Mouse (Mus musculus) hindbrain, embryonic 10.5 days (tissue): ENCODE data around the gene Rbm44. TPM values are rescaled to one million over a fixed set of nuclear protein-coding genes. Genes with fewer than 3 reads are reported as not detected.

Experiments used
- DNase-seq: peaks from one replicate; pipeline ENCODE4 v3.0.0-alpha.2; 2017; ENCODE audit warnings: low spot score
- H3K27ac ChIP-seq: fragments of 300-500 bp; sonication (generic); 2 replicates; pipeline ENCODE4 v1.5.1; 2016; ENCODE audit warnings: mild to moderate bottlenecking, moderate library complexity
- H3K27me3 ChIP-seq: fragments of 300-500 bp; sonication (generic); 2 replicates; pipeline ENCODE4 v1.6.1; 2016; ENCODE audit warnings: mild to moderate bottlenecking; ENCODE audit not compliant: poor library complexity, insufficient read depth, severe bottlenecking
- H3K36me3 ChIP-seq: fragments of 300-500 bp; sonication (generic); 2 replicates; pipeline ENCODE4 v1.6.1; 2016; ENCODE audit warnings: mild to moderate bottlenecking, moderate library complexity
- H3K4me1 ChIP-seq: fragments of 300-500 bp; sonication (generic); replicated peaks from 2 replicates; pipeline ENCODE4 v1.6.1; 2016; ENCODE audit warnings: mild to moderate bottlenecking
- H3K4me3 ChIP-seq: fragments of 300-500 bp; sonication (generic); 2 replicates; pipeline ENCODE4 v1.5.1; 2016; ENCODE audit warnings: mild to moderate bottlenecking, moderate library complexity
- H3K9me3 ChIP-seq: fragments of 300-500 bp; sonication (generic); 2 replicates; pipeline ENCODE4 v1.6.1; 2016; ENCODE audit warnings: mild to moderate bottlenecking, moderate library complexity
- WGBS: fragments of 180-500 bp; shearing (Covaris S2); methylation state at CpG from one replicate; pipeline ENCODE4 v1.1.7; 2016; 5-methylcytosine and 5-hydroxymethylcytosine counted together
- polyA plus RNA-seq: library from polyadenylated mRNA; unstranded; fragments of >200 nt; fragmentation: Nextera tagmentation; extraction: Ambion mirVana; gene quantifications from 2 replicates; pipeline ENCODE4 v1.2.1, GENCODE M21; 2016

Gene Rbm44
- polyA plus RNA-seq, 1 experiment from 2014 or later = 0.58 TPM

GRCm38 (mm10) chr1:91180723-91181122, 35.8 kb downstream of the Rbm44 start:
- WGBS = 81% methylated on average over 6 of the region's 6 CpGs
- H3K4me3 ChIP-seq = no peak overlapping the region
- peaks cover 39% of the 10 kb centered on the region for H3K27me3 ChIP-seq
- no peaks in the 10 kb centered on the region for H3K36me3 ChIP-seq
- DNase-seq = no peak
- peaks cover 28% of the 10 kb centered on the region for H3K4me1 ChIP-seq
- no peak overlapping the region for H3K27ac ChIP-seq
- no peaks in the 10 kb centered on the region for H3K9me3 ChIP-seq

DNA sequence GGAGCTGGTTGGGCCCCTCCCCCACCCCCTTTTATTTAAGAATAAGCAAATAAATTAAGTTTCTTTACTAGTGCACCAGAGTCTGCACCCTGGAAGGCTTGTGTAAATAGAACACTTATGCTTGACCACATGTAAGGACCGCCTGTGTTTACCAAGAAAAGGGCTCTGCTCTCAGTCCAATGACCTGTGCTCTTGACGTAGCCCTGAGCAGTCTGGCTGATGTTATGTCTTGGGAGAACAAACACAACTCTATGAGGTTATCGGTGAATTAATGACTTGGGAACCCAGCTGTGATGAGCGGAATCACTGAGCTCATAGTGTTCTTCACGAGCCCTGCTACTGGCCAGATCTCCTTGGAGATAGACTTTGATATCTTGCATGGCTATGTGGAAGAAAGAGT, 36.4 kb downstream of the Rbm44 start:
- Histone ChIP-seq H3K36me3 (no peaks in the 10 kb centered on the region), H3K27ac (no peak overlapping the region), H3K27me3 (peaks cover 39% of the 10 kb centered on the region), H3K4me3 (no peak overlapping the region), H3K9me3 (no peaks in the 10 kb centered on the region), H3K4me1 (peaks cover 28% of the 10 kb centered on the region)
- 59% methylated on average over 5 of the region's 5 CpGs for WGBS
- DNase-seq = no peak

GRCm38 (mm10) chr1:91181784-91182450, 37.0 kb downstream of the Rbm44 start:
- H3K36me3 ChIP-seq = no peaks in the 10 kb centered on the region
- H3K4me3 ChIP-seq = no peak overlapping the region
- H3K9me3 ChIP-seq = no peaks in the 10 kb centered on the region
- peaks cover 39% of the 10 kb centered on the region for H3K27me3 ChIP-seq
- WGBS = 54% methylated on average over 12 of the region's 12 CpGs
- DNase-seq = no peak
- no peak overlapping the region for H3K27ac ChIP-seq
- peaks cover 28% of the 10 kb centered on the region for H3K4me1 ChIP-seq

DNA sequence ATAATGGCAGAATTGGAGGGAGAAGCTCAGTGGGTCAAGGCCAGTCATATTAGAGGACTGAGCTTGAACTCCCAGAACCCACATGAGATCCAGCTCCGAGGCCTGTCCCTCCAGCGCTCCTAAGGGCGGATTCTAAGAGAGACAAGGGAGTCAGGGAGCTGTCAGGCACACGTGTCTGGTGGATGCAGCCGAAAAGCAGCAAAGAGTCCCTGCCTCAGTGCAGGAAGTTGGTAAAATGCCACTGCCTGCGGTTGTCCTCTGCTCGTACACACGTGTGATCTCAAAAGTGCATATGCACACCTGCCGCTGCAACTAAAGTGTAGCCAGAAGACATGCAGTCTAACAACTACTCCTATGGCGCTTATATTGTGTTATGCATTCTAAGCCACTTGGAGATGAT, 38.4 kb downstream of the Rbm44 start:
- Histone ChIP-seq H3K27me3 (peaks cover 36% of the 10 kb centered on the region), H3K9me3 (no peaks in the 10 kb centered on the region), H3K27ac (no peak overlapping the region), H3K4me1 (peaks cover 28% of the 10 kb centered on the region), H3K36me3 (no peaks in the 10 kb centered on the region), H3K4me3 (no peak overlapping the region)
- 83% methylated on average over 10 of the region's 10 CpGs for WGBS
- DNase-seq = no peak

GRCm38 (mm10) chr1:91186677-91187076, 41.8 kb downstream of the Rbm44 start:
- Histone ChIP-seq H3K36me3 (no peaks in the 10 kb centered on the region), H3K4me3 (no peak overlapping the region), H3K27ac (no peak overlapping the region), H3K9me3 (no peaks in the 10 kb centered on the region), H3K4me1 (peaks cover 7% of the 10 kb centered on the region), H3K27me3 (peaks cover 2% of the 10 kb centered on the region; the same call in 1 of the 2 replicates)
- 90% methylated on average over 6 of the region's 6 CpGs for WGBS
- DNase-seq = no peak

GRCm38 (mm10) chr1:91187315-91187714, 42.4 kb downstream of the Rbm44 start:
- no peaks in the 10 kb centered on the region for H3K27me3 ChIP-seq
- 92% methylated on average over 5 of the region's 5 CpGs for WGBS
- peaks cover 2% of the 10 kb centered on the region; the same call in 1 of the 2 replicates for H3K4me1 ChIP-seq
- H3K4me3 ChIP-seq = no peak overlapping the region
- no peak for DNase-seq
- no peaks in the 10 kb centered on the region for H3K36me3 ChIP-seq
- no peak overlapping the region for H3K27ac ChIP-seq
- no peaks in the 10 kb centered on the region for H3K9me3 ChIP-seq

- no peak for DNase-seq
- Histone ChIP-seq H3K4me3 (no peak overlapping the region), H3K27ac (no peak overlapping the region), H3K9me3 (no peaks in the 10 kb centered on the region), H3K4me1 (0 out of 2 replicates have a peak, but pooled peaks cover 5% of the 10 kb centered on the region), H3K27me3 (no peaks in the 10 kb centered on the region), H3K36me3 (no peaks in the 10 kb centered on the region)
- WGBS = 89% methylated on average over 7 of the region's 7 CpGs
These were observed 43.1 kb downstream of the Rbm44 start for GRCm38 (mm10) chr1:91187786-91188640.

DNA sequence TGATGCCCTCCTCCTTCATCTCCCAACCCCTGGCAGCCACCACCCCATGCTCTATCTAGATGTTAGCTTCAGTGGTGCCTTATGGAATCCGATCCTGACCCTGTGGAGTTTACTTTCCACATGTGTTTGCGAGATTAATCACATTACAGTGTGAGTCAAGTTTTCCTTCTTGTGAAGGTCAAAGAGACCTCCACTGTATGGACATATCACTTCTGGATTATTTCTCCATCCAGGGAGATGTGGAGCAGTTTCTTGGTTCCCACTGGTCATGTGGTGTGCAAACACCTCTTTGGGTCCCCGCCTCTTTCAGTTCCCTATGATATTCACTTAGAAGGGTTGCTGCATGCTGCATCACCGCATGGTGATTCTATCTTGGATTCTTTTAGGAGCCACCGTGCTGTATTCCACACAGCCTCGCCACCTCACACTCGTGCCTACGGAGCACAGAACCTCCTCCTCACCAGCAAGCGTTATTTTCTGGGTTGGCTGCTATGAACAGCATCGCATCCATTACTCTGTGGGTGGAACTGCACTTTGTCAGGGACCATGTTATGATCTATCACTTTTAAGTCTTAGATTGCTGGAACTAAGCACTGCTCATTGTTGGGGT, 44.1 kb downstream of the Rbm44 start:
- Histone ChIP-seq H3K27ac (no peak overlapping the region), H3K27me3 (0 out of 2 replicates have a peak, but pooled peaks cover 3% of the 10 kb centered on the region), H3K9me3 (no peaks in the 10 kb centered on the region), H3K36me3 (no peaks in the 10 kb centered on the region), H3K4me3 (no peak overlapping the region), H3K4me1 (0 out of 2 replicates have a peak, but pooled peaks cover 5% of the 10 kb centered on the region)
- DNase-seq = no peak
- 89% methylated on average over 10 of the region's 10 CpGs for WGBS

DNA sequence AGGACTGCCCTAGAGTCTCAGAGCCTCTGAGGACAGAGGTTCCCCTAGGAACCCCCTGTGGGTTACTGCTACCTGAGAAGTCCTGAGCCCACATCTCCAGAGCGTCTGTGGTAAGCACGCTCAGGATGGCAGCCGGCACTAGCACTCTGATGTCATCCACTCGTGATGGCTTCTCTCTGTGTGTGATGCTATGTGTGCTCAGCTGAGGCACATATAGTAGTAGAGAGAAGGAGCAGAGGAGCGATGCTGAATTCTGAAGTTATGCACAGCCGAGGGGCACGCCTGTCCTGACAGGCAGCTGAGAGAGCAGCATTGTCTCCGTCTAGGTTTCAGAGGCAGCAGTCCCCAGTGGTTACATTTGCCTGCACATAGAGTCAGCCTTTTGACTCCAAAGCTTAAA, 47.3 kb downstream of the Rbm44 start:
- H3K4me3 ChIP-seq = no peak overlapping the region
- H3K27ac ChIP-seq = no peak overlapping the region
- DNase-seq = no peak
- H3K36me3 ChIP-seq = no peaks in the 10 kb centered on the region
- 0 out of 2 replicates have a peak, but pooled peaks cover 3% of the 10 kb centered on the region for H3K27me3 ChIP-seq
- WGBS = 73% methylated on average over 8 of the region's 8 CpGs
- 0 out of 2 replicates have a peak, but pooled peaks cover 5% of the 10 kb centered on the region for H3K4me1 ChIP-seq
- no peaks in the 10 kb centered on the region for H3K9me3 ChIP-seq

- H3K4me3 ChIP-seq = no peak overlapping the region
- H3K36me3 ChIP-seq = no peaks in the 10 kb centered on the region
- no peak overlapping the region for H3K27ac ChIP-seq
- 0 out of 2 replicates have a peak, but pooled peaks cover 3% of the 10 kb centered on the region for H3K27me3 ChIP-seq
- no peak for DNase-seq
- WGBS = 88% methylated on average over 4 of the region's 4 CpGs
- H3K4me1 ChIP-seq = 0 out of 2 replicates have a peak, but pooled peaks cover 5% of the 10 kb centered on the region
- no peaks in the 10 kb centered on the region for H3K9me3 ChIP-seq
These were observed 48.4 kb downstream of the Rbm44 start for GRCm38 (mm10) chr1:91193242-91193641.

GRCm38 (mm10) chr1:91193680-91194079, 48.8 kb downstream of the Rbm44 start:
- no peak for DNase-seq
- H3K4me1 ChIP-seq = 0 out of 2 replicates have a peak, but pooled peaks cover 5% of the 10 kb centered on the region
- WGBS = 85% methylated on average over 4 of the region's 4 CpGs
- H3K36me3 ChIP-seq = no peaks in the 10 kb centered on the region
- no peak overlapping the region for H3K27ac ChIP-seq
- H3K4me3 ChIP-seq = no peak overlapping the region
- 0 out of 2 replicates have a peak, but pooled peaks cover 3% of the 10 kb centered on the region for H3K27me3 ChIP-seq
- H3K9me3 ChIP-seq = no peaks in the 10 kb centered on the region

DNA sequence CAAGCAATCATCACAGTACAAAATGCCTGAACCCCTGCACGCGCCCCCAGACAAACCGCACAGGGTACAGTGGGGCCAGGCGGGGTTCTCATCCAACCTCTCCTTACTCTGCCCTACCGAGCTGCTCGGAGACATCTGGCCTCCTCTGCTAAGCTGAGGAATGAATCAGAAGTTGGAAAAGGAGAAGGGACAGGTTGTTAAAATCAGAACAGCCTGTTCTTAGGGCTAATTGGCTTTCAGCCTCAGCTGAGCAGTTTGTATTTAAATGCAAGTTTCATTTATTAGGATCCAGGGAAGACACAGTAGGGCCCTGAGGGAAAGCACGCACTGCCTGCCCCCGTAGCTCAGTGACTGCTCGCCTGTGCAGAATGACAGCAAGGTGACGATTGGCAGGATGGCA, 54.9 kb downstream of the Rbm44 start:
- no peaks in the 10 kb centered on the region for H3K9me3 ChIP-seq
- H3K36me3 ChIP-seq = no peaks in the 10 kb centered on the region
- 0 out of 2 replicates have a peak, but pooled peaks cover 4% of the 10 kb centered on the region for H3K4me1 ChIP-seq
- DNase-seq = no peak
- no peaks in the 10 kb centered on the region for H3K27me3 ChIP-seq
- H3K4me3 ChIP-seq = no peak overlapping the region
- WGBS = 89% methylated on average over 10 of the region's 10 CpGs
- H3K27ac ChIP-seq = no peak overlapping the region
